Mouse (Mus musculus) adrenal gland, postnatal 14 days (tissue): ENCODE measurements around the gene Mphosph6. TPM values are rescaled to one million over a fixed set of nuclear protein-coding genes. Genes with fewer than 3 reads are reported as not detected.

Experiments used
- DNase-seq: peaks from one replicate; pipeline ENCODE4 v3.0.0; 2021; ENCODE audit warnings: mixed read lengths
- total RNA-seq: library from RNA; stranded (reverse); gene quantifications from 2 replicates; pipeline ENCODE4 v1.2.3, GENCODE M21; 2021

Mphosph6 gene
- total RNA-seq, 1 experiment from 2014 or later, result 15.3 TPM

DNA sequence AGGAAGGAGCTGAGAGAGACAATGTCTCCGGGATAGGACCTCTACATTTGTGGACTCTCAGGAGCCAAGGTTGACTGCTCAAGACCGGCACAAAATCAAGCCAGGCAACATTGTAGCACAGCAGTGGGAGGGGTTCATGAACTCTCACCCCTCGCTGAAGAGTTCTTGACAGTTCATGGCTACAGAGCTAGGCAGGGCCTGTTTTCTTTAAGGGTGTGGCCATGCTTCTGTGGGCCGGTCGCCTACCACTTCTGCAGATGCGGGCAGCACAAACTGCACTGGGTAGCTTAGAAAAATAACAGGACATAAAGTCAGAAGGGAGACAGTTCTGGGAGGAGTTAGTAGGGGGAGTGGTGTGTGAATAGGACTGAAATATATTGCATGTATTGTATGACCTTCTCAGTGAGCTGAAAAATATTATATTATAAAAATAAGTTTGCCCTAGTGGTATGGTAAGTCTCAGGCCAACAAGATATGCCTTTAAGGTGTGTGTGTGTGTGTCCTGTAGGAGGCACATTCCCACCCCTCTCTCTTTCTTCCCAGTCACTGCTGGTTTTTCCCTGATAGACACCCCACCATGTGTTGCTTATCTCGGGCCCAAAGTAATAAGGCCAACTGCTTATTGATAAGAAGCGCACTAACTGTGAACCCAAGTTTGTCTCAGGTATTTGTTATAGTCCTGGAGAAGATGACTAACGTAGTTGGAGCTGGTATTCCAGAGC, 30.5 kb downstream of the Mphosph6 start:
- no peak for DNase-seq

GRCm38 (mm10) chr8:117768971-117769370, 32.8 kb downstream of the Mphosph6 start:
- no peak for DNase-seq

GRCm38 (mm10) chr8:117765947-117766346, 35.8 kb downstream of the Mphosph6 start:
- DNase-seq, result no peak

DNA sequence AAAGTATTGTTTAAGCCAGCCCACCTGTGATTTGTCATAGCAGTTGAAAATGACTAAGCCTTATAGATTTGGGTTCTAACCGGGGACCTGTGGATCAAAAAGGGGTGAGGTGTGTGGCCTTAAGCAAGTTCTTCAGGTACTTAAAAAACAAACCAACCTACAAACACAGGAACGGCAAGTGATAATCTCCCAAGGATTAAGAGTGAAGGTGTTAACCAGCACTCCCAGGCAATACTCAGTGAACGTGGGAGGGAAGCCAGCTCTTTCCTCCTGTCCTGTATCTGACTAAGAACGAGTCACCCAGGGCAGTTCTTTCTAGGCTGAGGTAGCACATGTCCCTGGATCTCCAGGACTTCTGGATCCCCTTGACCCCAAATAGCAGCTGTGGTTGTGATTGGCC, 37.1 kb downstream of the Mphosph6 start:
- no peak for DNase-seq

DNA sequence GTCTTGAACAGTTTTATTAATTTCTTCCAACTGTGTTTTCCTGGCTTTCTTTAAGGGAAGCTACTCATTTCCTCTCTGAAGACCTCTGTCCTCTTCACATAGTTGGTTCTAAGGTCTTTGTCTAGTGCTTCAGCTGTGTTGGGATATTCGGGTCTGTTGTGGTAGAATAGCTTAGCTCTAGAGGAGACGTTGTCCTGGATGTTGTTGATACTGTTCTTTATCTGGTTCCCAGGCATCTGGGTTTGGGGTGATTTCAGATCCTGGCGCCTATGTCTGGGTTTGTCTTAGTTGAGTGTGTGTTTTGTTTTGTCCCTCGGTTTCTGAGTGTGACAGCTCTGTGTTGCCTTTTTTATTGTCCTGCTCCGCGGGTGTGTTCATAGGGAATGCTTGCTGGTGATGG, 39.0 kb downstream of the Mphosph6 start:
- DNase-seq, result no peak

GRCm38 (mm10) chr8:117757900-117758299, 43.8 kb downstream of the Mphosph6 start:
- DNase-seq, result no peak

GRCm38 (mm10) chr8:117749436-117749835, 52.3 kb downstream of the Mphosph6 start:
- no peak for DNase-seq

DNA sequence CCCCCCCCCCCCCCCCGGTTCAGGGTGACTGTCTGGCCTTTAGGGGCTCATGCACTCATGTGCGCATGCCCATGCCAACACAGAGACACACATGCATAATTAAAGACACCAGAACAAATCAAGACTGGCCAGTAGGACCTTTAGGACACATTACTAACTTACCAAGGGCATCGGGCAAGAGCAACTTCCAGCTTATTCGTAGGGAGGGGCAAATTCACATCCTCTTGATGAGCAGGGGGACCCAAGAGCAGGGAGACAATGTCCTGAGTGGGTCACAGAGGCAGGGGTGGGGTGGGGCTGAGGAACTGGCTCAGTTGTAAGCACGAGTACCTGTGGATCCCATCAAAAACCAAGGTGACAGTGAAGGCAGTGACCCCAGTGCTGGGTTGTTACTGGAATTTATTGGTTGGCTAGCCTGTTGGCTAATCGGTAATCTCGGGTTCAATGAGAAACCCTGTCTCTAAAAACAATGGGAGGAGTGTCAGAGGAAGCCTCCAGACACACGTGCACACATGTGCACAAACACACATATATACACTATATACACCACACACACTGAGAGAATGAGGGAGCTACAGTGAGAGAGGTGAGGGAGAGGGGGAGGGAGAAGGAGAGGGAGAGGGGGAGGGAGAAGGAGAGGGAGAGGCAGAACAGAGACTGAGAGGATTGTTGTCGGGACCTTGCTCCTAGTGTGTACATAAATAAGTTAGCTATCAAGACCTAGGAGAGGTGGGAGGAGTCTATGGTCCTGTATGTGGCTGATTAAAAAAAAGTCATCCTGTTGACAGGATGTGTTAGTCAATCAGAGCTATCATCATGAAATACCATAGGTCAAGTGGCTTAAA, 53.6 kb downstream of the Mphosph6 start:
- no peak for DNase-seq

DNA sequence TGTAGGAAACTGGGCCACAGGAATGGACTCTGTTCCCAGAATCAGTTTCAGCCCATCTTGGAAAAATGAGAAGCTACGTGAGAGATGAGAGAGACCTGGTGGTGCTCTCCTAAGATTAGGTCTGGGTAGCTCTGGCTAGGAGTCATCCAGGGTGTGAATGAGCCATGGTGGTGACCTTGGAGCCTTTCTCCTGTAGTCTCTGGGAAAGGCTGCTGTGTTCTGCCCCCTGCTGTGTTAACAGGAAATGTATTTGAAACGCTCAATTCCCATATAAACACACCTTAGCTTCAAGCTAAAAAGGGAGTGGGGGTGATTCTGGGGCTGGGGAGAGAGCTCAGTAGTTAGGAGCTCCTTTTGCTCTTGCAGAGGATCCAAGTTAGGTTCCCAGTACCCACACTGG, 54.3 kb downstream of the Mphosph6 start:
- DNase-seq, result no peak

DNA sequence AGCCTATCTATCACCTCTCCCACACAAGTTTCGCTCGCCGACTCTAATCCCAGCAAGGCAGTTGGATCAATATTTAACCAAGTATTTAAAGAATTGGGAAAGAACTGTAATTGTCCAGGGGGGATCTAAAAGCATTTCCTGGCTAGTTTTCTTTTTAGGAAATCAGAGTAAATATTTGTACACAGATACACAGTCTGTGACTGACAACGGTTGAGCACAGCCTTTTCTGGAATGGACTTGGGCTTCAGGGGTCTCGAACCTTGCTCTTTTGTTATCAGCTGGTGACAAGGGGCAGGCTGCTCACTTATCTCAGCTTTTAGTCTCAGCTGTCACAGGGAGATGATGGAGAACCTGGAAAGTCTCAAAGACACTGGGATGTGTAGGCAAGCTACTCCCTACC, 55.1 kb downstream of the Mphosph6 start:
- DNase-seq, result no peak

DNA sequence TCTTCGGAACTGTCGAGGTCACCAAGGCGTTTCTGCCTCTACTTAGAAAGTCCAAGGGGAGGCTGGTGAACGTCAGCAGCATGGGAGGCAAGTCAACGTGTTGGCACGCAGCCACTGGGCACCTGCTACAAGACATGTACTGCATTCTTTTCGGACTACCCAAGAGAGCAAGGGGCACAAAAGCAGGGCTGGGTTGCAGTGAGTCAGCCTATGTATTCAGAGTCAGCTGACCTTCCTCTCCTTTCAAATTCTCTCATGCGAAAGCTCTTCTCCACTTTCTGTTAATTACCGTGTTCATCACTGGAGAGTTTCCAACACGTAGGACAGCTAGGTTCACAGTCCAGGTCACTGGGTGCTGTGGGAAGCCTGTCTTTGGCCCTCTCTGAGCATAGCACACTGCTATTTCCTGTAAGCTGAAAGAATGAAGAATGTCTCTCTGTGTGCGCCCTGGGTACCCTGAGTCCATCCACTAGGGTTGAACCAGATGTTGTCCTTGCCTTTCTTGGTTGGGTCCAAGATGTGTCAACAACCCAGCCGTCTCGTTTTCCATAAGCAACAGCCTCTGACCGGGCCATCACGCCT, 59.2 kb downstream of the Mphosph6 start:
- no peak for DNase-seq

Other genes with a start within 250 kb of the Mphosph6 start
- 2.3 and 5.6 TPM in 2 replicates for gene Sdr42e1, start 128.3 kb downstream of the Mphosph6 start, total RNA-seq
- 1.3 and 25.3 TPM in 2 replicates for gene Hsd17b2, start 100.0 kb downstream of the Mphosph6 start, total RNA-seq